Mouse (Mus musculus) G1E (cell line): ENCODE measurements at regions not wholly inside any gene's neighbourhood (a gene's known extent, or its start where the extent isn't known, plus 50 kb on each side); places are given as distances from the start of the nearest gene placed in this dataset.

ENCODE experiments used
- CTCF ChIP-seq: IDR thresholded peaks from 2 replicates; pipeline ENCODE4 v1.5.1; 2012; ENCODE audit warnings: low read depth, low read length, inconsistent platforms, mixed read lengths
- GATA2 ChIP-seq: IDR thresholded peaks from 2 replicates; pipeline ENCODE4 v1.6.1; 2012; ENCODE audit warnings: low read depth, low read length, inconsistent platforms, borderline replicate concordance
- POLR2AphosphoS5 ChIP-seq: IDR thresholded peaks from 2 replicates; pipeline ENCODE4 v1.6.1; 2012; ENCODE audit warnings: low read depth, low read length, inconsistent platforms; ENCODE audit not compliant: insufficient replicate concordance
- TAL1 ChIP-seq: conservative IDR thresholded peaks from 2 replicates; pipeline ENCODE4 v1.6.1; 2012; ENCODE audit warnings: low read depth, low read length, inconsistent platforms, mixed read lengths

DNA sequence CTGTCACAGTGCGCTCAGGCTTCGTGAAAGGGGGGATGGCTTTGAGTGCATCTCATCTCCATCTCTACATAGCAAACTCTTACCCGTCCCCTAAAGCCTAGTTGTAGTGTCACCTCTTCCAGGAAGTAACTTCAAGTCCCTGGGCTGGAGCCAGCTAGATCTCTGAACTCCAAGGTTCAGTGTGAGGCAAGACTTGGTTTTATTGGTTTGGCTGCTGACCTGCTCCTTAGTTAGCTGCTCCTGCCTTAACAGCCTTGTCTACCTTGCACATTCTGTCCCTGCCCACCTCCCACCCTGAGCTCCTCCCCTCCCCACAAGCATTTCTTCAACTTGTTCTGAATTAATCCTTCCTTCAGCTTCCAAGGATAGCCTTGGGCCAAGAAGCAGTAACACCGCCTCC is 70.4 kb upstream of the Cpeb4 start:
- no peak for TF ChIP-seq CTCF
- no peak for TF ChIP-seq TAL1
- no peak for TF ChIP-seq POLR2AphosphoS5
- no peak for TF ChIP-seq GATA2
